Mouse (Mus musculus): Measurements from ENCODE around the gene Nt5dc1. TPM values are rescaled to one million over a fixed set of nuclear protein-coding genes. Genes with fewer than 3 reads are reported as not detected.
"Not testable (repeated sequence)": the region's sequence is repeated elsewhere in the genome, so short reads cannot be mapped to it uniquely, and the experiment has no call there.

Nt5dc1 gene
- polyA plus RNA-seq, 1 experiment from 2014 or later: 4.1 TPM

GRCm38 (mm10) chr10:34280591-34281175 lies 137.7 kb downstream of the Nt5dc1 start:
- no peak for ATAC-seq (ENCODE audit: insufficient read depth, low FRiP score, low TSS enrichment)

GRCm38 (mm10) chr10:34271681-34272080 lies 146.7 kb downstream of the Nt5dc1 start:
- WGBS: 68% methylated on average over 7 of the region's 7 CpGs

More at GRCm38 (mm10) chr10:34280591-34281175, 137.7 kb downstream of the Nt5dc1 start:
- H3K4me1 ChIP-seq (ENCODE audit: control insufficient read depth, insufficient read depth, low read length): peaks cover 8% of the 10 kb centered on the region
- DNase-seq (ENCODE audit: low spot score): peak; percentile 53
- WGBS: 28% methylated on average over 13 of the region's 13 CpGs
- H3K9ac ChIP-seq (ENCODE audit: low read length): no peak overlapping the region
- no peaks in the 10 kb centered on the region for H3K36me3 ChIP-seq (ENCODE audit: control insufficient read depth, insufficient read depth, low read length)
- H3K4me3 ChIP-seq (ENCODE audit: low read depth, low read length): no peak overlapping the region
- no peaks in the 10 kb centered on the region for H3K9me3 ChIP-seq (ENCODE audit: control insufficient read depth, low read length)
- H3K4me2 ChIP-seq (ENCODE audit: low read depth): 0 out of 2 replicates have a peak overlapping the region, but pooled peaks have one; percentile 4
- H3K27ac ChIP-seq (ENCODE audit: low read depth, low read length): no peak overlapping the region
- H3K27me3 ChIP-seq (ENCODE audit: control insufficient read depth, insufficient read depth, low read length): no peaks in the 10 kb centered on the region

DNA sequence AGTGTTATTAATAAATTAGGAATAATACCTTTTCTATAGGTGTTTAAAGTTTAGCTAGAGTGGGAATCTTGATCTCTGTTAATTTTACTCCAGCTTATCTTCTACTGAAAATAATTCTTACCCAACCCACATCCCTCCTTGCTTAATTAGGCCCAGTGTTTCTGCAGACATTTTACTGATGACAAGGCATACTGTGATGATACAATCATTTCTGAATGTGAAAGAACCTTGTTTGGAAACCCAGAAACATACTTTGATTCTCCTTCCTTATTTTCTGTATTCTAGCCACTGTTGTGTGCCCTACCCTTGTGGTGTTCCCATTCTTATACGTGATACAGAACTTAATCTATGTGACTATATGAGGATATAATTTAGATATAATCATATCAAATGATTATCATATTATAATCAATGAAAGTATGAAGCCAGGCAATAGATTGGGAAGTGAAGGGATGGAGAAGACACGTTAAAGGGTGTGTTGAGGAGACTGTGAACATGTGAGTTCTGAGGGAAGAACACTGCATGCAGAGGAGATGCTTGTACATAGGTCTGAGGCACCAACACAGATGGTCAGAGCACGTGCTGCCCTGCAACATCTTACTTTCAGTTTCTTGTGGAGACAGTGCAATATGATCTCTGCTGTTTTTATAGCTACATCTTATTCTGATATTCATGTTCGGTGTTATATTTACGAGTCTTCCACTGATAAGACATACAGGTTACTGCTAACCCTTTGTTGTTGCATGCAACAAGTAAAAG lies 150.9 kb downstream of the Nt5dc1 start:
- Histone ChIP-seq H3K4me3 (ENCODE audit: low read depth, low read length) (no peak overlapping the region), H3K9ac (ENCODE audit: low read length) (no peak overlapping the region), H3K4me2 (ENCODE audit: low read depth) (no peak overlapping the region), H3K9me3 (ENCODE audit: control insufficient read depth, low read length) (no peaks in the 10 kb centered on the region), H3K27ac (ENCODE audit: low read depth, low read length) (no peak overlapping the region), H3K4me1 (ENCODE audit: control insufficient read depth, insufficient read depth, low read length) (no peaks in the 10 kb centered on the region), H3K27me3 (ENCODE audit: control insufficient read depth, insufficient read depth, low read length) (no peaks in the 10 kb centered on the region), H3K36me3 (ENCODE audit: control insufficient read depth, insufficient read depth, low read length) (no peaks in the 10 kb centered on the region)
- WGBS: 81% methylated on average over 5 of the region's 5 CpGs
- ATAC-seq (ENCODE audit: insufficient read depth, low FRiP score, low TSS enrichment) (no peak), DNase-seq (ENCODE audit: low spot score) (no peak)

More at GRCm38 (mm10) chr10:34271681-34272080, 146.7 kb downstream of the Nt5dc1 start:
- H3K27me3 ChIP-seq (ENCODE audit: control insufficient read depth, insufficient read depth, low read length): no peaks in the 10 kb centered on the region
- no peaks in the 10 kb centered on the region for H3K9me3 ChIP-seq (ENCODE audit: control insufficient read depth, low read length)
- H3K9ac ChIP-seq (ENCODE audit: low read length): no peak overlapping the region
- DNase-seq (ENCODE audit: low spot score): no peak
- no peak overlapping the region for H3K4me3 ChIP-seq (ENCODE audit: low read depth, low read length)
- H3K27ac ChIP-seq (ENCODE audit: low read depth, low read length): no peak overlapping the region
- no peak overlapping the region for H3K4me2 ChIP-seq (ENCODE audit: low read depth)
- H3K36me3 ChIP-seq (ENCODE audit: control insufficient read depth, insufficient read depth, low read length): no peaks in the 10 kb centered on the region
- no peak for ATAC-seq (ENCODE audit: insufficient read depth, low FRiP score, low TSS enrichment)
- H3K4me1 ChIP-seq (ENCODE audit: control insufficient read depth, insufficient read depth, low read length): no peaks in the 10 kb centered on the region

DNA sequence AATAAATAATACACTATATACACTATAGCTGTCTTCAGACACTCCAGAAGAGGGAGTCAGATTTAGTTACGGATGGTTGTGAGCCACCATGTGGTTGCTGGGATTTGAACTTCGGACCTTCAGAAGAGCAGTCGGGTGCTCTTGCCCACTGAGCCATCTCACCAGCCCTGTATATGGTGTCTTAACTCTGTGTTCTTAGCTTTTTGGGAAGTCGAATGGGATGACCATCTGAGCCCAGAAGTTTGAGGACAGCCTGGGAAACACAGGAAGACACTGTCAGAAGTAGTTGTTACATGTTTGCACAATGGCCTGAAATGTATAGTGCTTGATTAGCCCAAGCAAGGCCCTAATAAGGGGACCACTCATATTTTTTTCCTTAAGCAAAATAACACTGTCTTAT lies 153.2 kb downstream of the Nt5dc1 start:
- H3K4me2 ChIP-seq (ENCODE audit: low read depth): no peak overlapping the region
- no peak overlapping the region for H3K27ac ChIP-seq (ENCODE audit: low read depth, low read length)
- H3K27me3 ChIP-seq (ENCODE audit: control insufficient read depth, insufficient read depth, low read length): no peaks in the 10 kb centered on the region
- DNase-seq (ENCODE audit: low spot score) (no peak), ATAC-seq (ENCODE audit: insufficient read depth, low FRiP score, low TSS enrichment) (no peak)
- no peaks in the 10 kb centered on the region for H3K4me1 ChIP-seq (ENCODE audit: control insufficient read depth, insufficient read depth, low read length)
- H3K36me3 ChIP-seq (ENCODE audit: control insufficient read depth, insufficient read depth, low read length): no peaks in the 10 kb centered on the region
- no peak overlapping the region for H3K9ac ChIP-seq (ENCODE audit: low read length)
- 90% methylated on average over 4 of the region's 4 CpGs for WGBS
- H3K4me3 ChIP-seq (ENCODE audit: low read depth, low read length): no peak overlapping the region
- H3K9me3 ChIP-seq (ENCODE audit: control insufficient read depth, low read length): no peaks in the 10 kb centered on the region

GRCm38 (mm10) chr10:34252833-34253232 lies 165.5 kb downstream of the Nt5dc1 start:
- 90% methylated on average over 9 of the region's 9 CpGs for WGBS
- ATAC-seq (ENCODE audit: insufficient read depth, low FRiP score, low TSS enrichment): not testable (repeated sequence)

GRCm38 (mm10) chr10:34249594-34249993 lies 168.8 kb downstream of the Nt5dc1 start:
- no peaks in the 10 kb centered on the region for H3K9me3 ChIP-seq (ENCODE audit: control insufficient read depth, low read length)
- no peak overlapping the region for H3K9ac ChIP-seq (ENCODE audit: low read length)
- no peaks in the 10 kb centered on the region for H3K27me3 ChIP-seq (ENCODE audit: control insufficient read depth, insufficient read depth, low read length)
- ATAC-seq (ENCODE audit: insufficient read depth, low FRiP score, low TSS enrichment) (no peak), DNase-seq (ENCODE audit: low spot score) (no peak)
- no peaks in the 10 kb centered on the region for H3K4me1 ChIP-seq (ENCODE audit: control insufficient read depth, insufficient read depth, low read length)
- no peak overlapping the region for H3K4me2 ChIP-seq (ENCODE audit: low read depth)
- 55% methylated on average over 2 of the region's 2 CpGs for WGBS
- no peaks in the 10 kb centered on the region for H3K36me3 ChIP-seq (ENCODE audit: control insufficient read depth, insufficient read depth, low read length)
- H3K27ac ChIP-seq (ENCODE audit: low read depth, low read length): no peak overlapping the region
- H3K4me3 ChIP-seq (ENCODE audit: low read depth, low read length): no peak overlapping the region

More at GRCm38 (mm10) chr10:34252833-34253232, 165.5 kb downstream of the Nt5dc1 start:
- H3K9ac ChIP-seq (ENCODE audit: low read length); H3K4me3 ChIP-seq (ENCODE audit: low read depth, low read length); H3K27me3 ChIP-seq (ENCODE audit: control insufficient read depth, insufficient read depth, low read length); DNase-seq (ENCODE audit: low spot score); H3K27ac ChIP-seq (ENCODE audit: low read depth, low read length); H3K4me1 ChIP-seq (ENCODE audit: control insufficient read depth, insufficient read depth, low read length); H3K9me3 ChIP-seq (ENCODE audit: control insufficient read depth, low read length); H3K36me3 ChIP-seq (ENCODE audit: control insufficient read depth, insufficient read depth, low read length); H3K4me2 ChIP-seq (ENCODE audit: low read depth): not testable (repeated sequence)

DNA sequence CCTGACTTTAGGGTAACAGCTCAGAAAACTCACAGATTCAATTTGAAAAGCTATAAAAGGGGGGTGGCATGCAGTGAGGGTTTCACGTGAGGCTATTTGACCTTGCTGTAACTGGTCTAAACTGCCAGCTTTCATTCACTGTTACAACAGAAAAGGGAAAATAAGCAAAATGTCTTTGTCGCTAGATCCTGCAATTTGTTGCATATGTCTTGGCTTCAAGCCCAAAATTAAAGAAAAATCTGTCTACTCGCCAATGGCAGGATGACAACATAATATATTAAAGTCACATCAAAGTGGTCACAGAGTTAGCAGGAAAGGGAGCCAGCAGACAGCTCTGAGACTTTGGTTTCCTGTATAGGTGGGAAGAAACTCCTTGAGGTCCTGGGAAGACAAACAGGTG lies 170.6 kb downstream of the Nt5dc1 start:
- H3K36me3 ChIP-seq (ENCODE audit: control insufficient read depth, insufficient read depth, low read length): no peaks in the 10 kb centered on the region
- H3K9ac ChIP-seq (ENCODE audit: low read length): no peak overlapping the region
- ATAC-seq (ENCODE audit: insufficient read depth, low FRiP score, low TSS enrichment): no peak
- whole genome bisulfite sequencing: 50% methylated on average over 3 of the region's 3 CpGs
- H3K4me3 ChIP-seq (ENCODE audit: low read depth, low read length): no peak overlapping the region
- no peaks in the 10 kb centered on the region for H3K9me3 ChIP-seq (ENCODE audit: control insufficient read depth, low read length)
- no peaks in the 10 kb centered on the region for H3K27me3 ChIP-seq (ENCODE audit: control insufficient read depth, insufficient read depth, low read length)
- H3K4me2 ChIP-seq (ENCODE audit: low read depth): no peak overlapping the region
- DNase-seq (ENCODE audit: low spot score): no peak
- no peaks in the 10 kb centered on the region for H3K4me1 ChIP-seq (ENCODE audit: control insufficient read depth, insufficient read depth, low read length)
- no peak overlapping the region for H3K27ac ChIP-seq (ENCODE audit: low read depth, low read length)

GRCm38 (mm10) chr10:34246106-34246505 lies 172.2 kb downstream of the Nt5dc1 start:
- no peak overlapping the region for H3K27ac ChIP-seq (ENCODE audit: low read depth, low read length)
- H3K9me3 ChIP-seq (ENCODE audit: control insufficient read depth, low read length): no peaks in the 10 kb centered on the region
- H3K27me3 ChIP-seq (ENCODE audit: control insufficient read depth, insufficient read depth, low read length): no peaks in the 10 kb centered on the region
- 82% methylated on average over 2 of the region's 2 CpGs for WGBS
- H3K4me3 ChIP-seq (ENCODE audit: low read depth, low read length): no peak overlapping the region
- no peak overlapping the region for H3K4me2 ChIP-seq (ENCODE audit: low read depth)
- no peaks in the 10 kb centered on the region for H3K36me3 ChIP-seq (ENCODE audit: control insufficient read depth, insufficient read depth, low read length)
- H3K4me1 ChIP-seq (ENCODE audit: control insufficient read depth, insufficient read depth, low read length): no peaks in the 10 kb centered on the region
- no peak for ATAC-seq (ENCODE audit: insufficient read depth, low FRiP score, low TSS enrichment)
- no peak for DNase-seq (ENCODE audit: low spot score)
- H3K9ac ChIP-seq (ENCODE audit: low read length): no peak overlapping the region

GRCm38 (mm10) chr10:34244745-34245144 lies 173.6 kb downstream of the Nt5dc1 start:
- no peaks in the 10 kb centered on the region for H3K9me3 ChIP-seq (ENCODE audit: control insufficient read depth, low read length)
- no peak overlapping the region for H3K4me2 ChIP-seq (ENCODE audit: low read depth)
- no peak overlapping the region for H3K27ac ChIP-seq (ENCODE audit: low read depth, low read length)
- ATAC-seq (ENCODE audit: insufficient read depth, low FRiP score, low TSS enrichment): no peak
- no peak for DNase-seq (ENCODE audit: low spot score)
- WGBS: 74% methylated on average over 5 of the region's 5 CpGs
- H3K27me3 ChIP-seq (ENCODE audit: control insufficient read depth, insufficient read depth, low read length): no peaks in the 10 kb centered on the region
- H3K4me1 ChIP-seq (ENCODE audit: control insufficient read depth, insufficient read depth, low read length): no peaks in the 10 kb centered on the region
- no peak overlapping the region for H3K9ac ChIP-seq (ENCODE audit: low read length)
- H3K4me3 ChIP-seq (ENCODE audit: low read depth, low read length): no peak overlapping the region
- no peaks in the 10 kb centered on the region for H3K36me3 ChIP-seq (ENCODE audit: control insufficient read depth, insufficient read depth, low read length)
